Mouse (Mus musculus) embryonic fibroblast, embryonic 13.5 days (primary cell): ENCODE results near the gene Fetub. TPM values are rescaled to one million over a fixed set of nuclear protein-coding genes. Genes with fewer than 3 reads are reported as not detected.
A peak's percentile ranks its signal among the peaks of the same experiment; 100 is the strongest.

Experiments
- H3K27ac ChIP-seq: 2 replicates; pipeline ENCODE4 v1.5.1; 2012; ENCODE audit warnings: low read length, control low read depth, inconsistent platforms; ENCODE audit not compliant: insufficient read depth
- H3K4me1 ChIP-seq: 2 replicates; pipeline ENCODE4 v1.6.1; 2011; ENCODE audit warnings: low read length; ENCODE audit not compliant: control insufficient read depth, insufficient read depth
- H3K4me3 ChIP-seq: 2 replicates; pipeline ENCODE4 v1.5.1; 2011; ENCODE audit warnings: mild to moderate bottlenecking, control low read depth, low read length; ENCODE audit not compliant: insufficient read depth
- CTCF ChIP-seq: IDR thresholded peaks from 2 replicates; pipeline ENCODE4 v1.5.1; 2011; ENCODE audit warnings: mild to moderate bottlenecking, control low read depth, low read length, moderate library complexity, borderline replicate concordance; ENCODE audit not compliant: insufficient read depth
- POLR2A ChIP-seq: IDR thresholded peaks from 2 replicates; pipeline ENCODE4 v1.6.1; 2011; ENCODE audit warnings: low read depth, mild to moderate bottlenecking, control low read depth, low read length, moderate library complexity
- polyA plus RNA-seq: library from polyadenylated mRNA; stranded (reverse); fragments of >200 nt; gene quantifications from 2 replicates; pipeline ENCODE4 v1.2.4, GENCODE M21; 2011; ENCODE audit warnings: low read depth; ENCODE audit not compliant: missing spikeins, insufficient read length

The Fetub gene
- polyA plus RNA-seq, 1 experiment: 0.65 TPM

DNA sequence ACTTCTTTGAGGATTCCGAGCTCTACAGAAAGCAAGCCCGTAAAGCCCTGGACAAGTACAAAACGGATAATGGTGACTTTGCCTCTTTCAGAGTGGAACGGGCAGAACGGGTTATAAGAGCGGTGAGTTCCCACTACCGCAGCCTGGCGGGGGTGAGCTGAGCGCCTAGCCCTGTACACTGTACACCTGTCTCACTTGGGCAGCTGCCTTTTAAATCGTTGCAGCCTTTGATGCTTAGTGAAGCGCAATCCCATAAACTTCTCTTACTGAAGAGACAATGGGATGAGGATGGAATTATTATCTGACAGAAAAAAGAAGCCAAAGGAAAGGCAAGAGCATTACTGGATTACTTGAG is 37.9 kb downstream of the Fetub start:
- H3K4me3 ChIP-seq: no peak overlapping the region
- TF ChIP-seq POLR2A (no peak), CTCF (no peak)
- H3K4me1 ChIP-seq: no peaks in the 10 kb centered on the region
- H3K27ac ChIP-seq: no peak overlapping the region

DNA sequence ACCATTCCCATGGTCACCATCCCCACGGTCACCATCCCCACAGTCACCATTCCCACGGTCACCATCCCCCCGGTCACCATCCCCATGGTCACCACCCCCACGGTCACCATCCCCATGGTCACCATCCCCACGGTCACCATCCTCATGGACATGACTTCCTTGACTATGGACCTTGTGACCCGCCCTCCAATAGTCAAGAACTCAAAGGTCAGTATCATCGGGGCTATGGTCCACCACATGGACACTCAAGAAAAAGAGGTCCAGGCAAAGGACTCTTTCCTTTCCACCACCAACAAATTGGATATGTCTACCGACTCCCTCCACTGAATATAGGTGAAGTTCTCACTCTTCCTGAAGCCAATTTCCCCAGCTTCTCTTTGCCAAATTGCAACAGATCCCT is 42.9 kb downstream of the Fetub start:
- no peak overlapping the region for H3K27ac ChIP-seq
- no peak overlapping the region for H3K4me3 ChIP-seq
- TF ChIP-seq CTCF: no peak
- no peak for TF ChIP-seq POLR2A
- H3K4me1 ChIP-seq: no peaks in the 10 kb centered on the region

DNA sequence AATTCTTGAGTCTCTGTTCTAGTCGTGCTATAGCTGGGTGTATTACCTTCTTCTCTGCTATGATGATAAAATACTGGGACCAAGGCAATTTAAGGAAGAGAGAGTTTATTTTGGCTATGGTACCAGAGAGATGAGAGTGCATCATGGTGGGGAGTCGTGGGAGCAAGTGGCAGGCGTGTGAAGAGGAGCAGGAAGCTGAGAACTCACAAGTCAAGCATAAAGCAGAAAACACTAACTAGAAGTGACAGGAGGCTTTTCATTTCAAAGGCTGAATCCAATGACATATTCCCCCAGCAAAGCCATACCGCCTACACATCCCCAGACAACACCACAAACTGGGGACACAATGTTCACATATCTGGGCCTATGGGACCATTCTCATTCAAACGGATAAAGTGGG is 44.1 kb downstream of the Fetub start:
- Histone ChIP-seq H3K4me3 (no peak overlapping the region), H3K4me1 (no peaks in the 10 kb centered on the region), H3K27ac (no peak overlapping the region)
- TF ChIP-seq POLR2A (no peak), CTCF (no peak)

DNA sequence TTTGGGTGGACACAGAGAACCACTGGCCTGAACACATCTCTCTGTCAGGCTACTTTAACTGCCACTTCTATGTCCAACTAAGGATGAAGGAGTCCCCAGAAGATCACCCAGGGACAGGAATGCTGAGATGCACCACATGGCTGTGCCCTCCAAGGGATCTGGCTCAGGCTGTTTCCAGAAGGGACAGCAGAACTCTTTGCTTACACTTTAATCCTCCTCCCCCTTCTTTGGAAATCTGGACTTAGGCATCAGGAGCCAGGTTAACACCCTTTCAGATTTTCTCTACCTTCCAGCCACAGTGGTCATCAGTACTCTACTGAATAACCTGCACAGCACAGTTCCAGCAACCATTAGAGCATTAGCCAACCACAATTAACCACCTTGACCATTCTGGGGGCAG is 45.2 kb downstream of the Fetub start:
- Histone ChIP-seq H3K4me3 (no peak overlapping the region), H3K4me1 (no peaks in the 10 kb centered on the region; the same call in 1 of the 2 replicates), H3K27ac (no peak overlapping the region)
- TF ChIP-seq POLR2A: no peak
- TF ChIP-seq CTCF: no peak

- H3K4me1 ChIP-seq: no peaks in the 10 kb centered on the region; the same call in 1 of the 2 replicates
- H3K4me3 ChIP-seq: no peak overlapping the region
- no peak for TF ChIP-seq CTCF
- TF ChIP-seq POLR2A: no peak
- peak overlapping the region; percentile 34 for H3K27ac ChIP-seq
These were observed 49.4 kb downstream of the Fetub start for GRCm38 (mm10) chr16:22967383-22968030.

Other genes with a start within 250 kb of the Fetub start
- gene Crygs, start 106.8 kb upstream of the Fetub start, polyA plus RNA-seq: not detected in 2 replicates
- gene Tbccd1, start 60.7 kb upstream of the Fetub start, polyA plus RNA-seq: 14.8 and 15.9 TPM in 2 replicates
- gene Dnajb11, start 60.5 kb upstream of the Fetub start, polyA plus RNA-seq: 100 and 101 TPM in 2 replicates
- gene Ahsg, start 27.1 kb upstream of the Fetub start, polyA plus RNA-seq: not detected in 2 replicates
- gene Hrg, start 32.7 kb downstream of the Fetub start, polyA plus RNA-seq: not detected in 2 replicates
- gene Kng2, start 111.1 kb downstream of the Fetub start, polyA plus RNA-seq: 2.4 and 2.9 TPM in 2 replicates
- gene Kng1, start 139.5 kb downstream of the Fetub start, polyA plus RNA-seq: 1.4 and 1.5 TPM in 2 replicates
- gene Eif4a2, start 189.1 kb downstream of the Fetub start, polyA plus RNA-seq: 552 and 554 TPM in 2 replicates
- gene Rfc4, start 209.4 kb downstream of the Fetub start, polyA plus RNA-seq: 17.6 and 22.3 TPM in 2 replicates
- gene Adipoq, start 228.2 kb downstream of the Fetub start, polyA plus RNA-seq: not detected in 2 replicates